Mouse (Mus musculus) stomach, postnatal 0 days (tissue): ENCODE measurements around the gene Xrcc6. TPM values are rescaled to one million over a fixed set of nuclear protein-coding genes. Genes with fewer than 3 reads are reported as not detected.
"Not testable (repeated sequence)": the region's sequence is repeated elsewhere in the genome, so short reads cannot be mapped to it uniquely, and the experiment has no call there.

Experiments used
- ATAC-seq: fragments of 200-750 bp; cut with Nextera tagmentation; 2 replicates; pipeline ENCODE4 v1.8.0; 2017; ENCODE audit not compliant: low FRiP score, low TSS enrichment
- DNase-seq: peaks from one replicate; pipeline ENCODE4 v3.0.0-alpha.2; 2016; ENCODE audit warnings: low spot score
- H3K27ac ChIP-seq: fragments of 300-500 bp; sonication (generic); replicated peaks from 2 replicates; pipeline ENCODE4 v1.5.1; 2014; ENCODE audit warnings: mild to moderate bottlenecking, control low read depth
- H3K27me3 ChIP-seq: fragments of 300-500 bp; sonication (generic); 2 replicates; pipeline ENCODE4 v1.6.1; 2014; ENCODE audit warnings: low read length; ENCODE audit not compliant: control insufficient read depth, insufficient read depth
- H3K36me3 ChIP-seq: fragments of 300-500 bp; sonication (generic); 2 replicates; pipeline ENCODE4 v1.6.1; 2014; ENCODE audit warnings: low read length, mixed read lengths; ENCODE audit not compliant: control insufficient read depth, insufficient read depth
- H3K4me1 ChIP-seq: fragments of 300-500 bp; sonication (generic); replicated peaks from 2 replicates; pipeline ENCODE4 v1.6.1; 2014; ENCODE audit warnings: antibody characterized with exemption; ENCODE audit not compliant: control insufficient read depth, insufficient read depth
- H3K4me2 ChIP-seq: fragments of 300-500 bp; sonication (generic); replicated peaks from 2 replicates; pipeline ENCODE4 v1.6.1; 2014; ENCODE audit warnings: low read depth, mild to moderate bottlenecking, control low read depth, moderate library complexity
- H3K4me3 ChIP-seq: fragments of 300-500 bp; sonication (generic); 2 replicates; pipeline ENCODE4 v1.5.1; 2014; ENCODE audit warnings: low read depth, low read length, control low read depth
- H3K9ac ChIP-seq: fragments of 300-500 bp; sonication (generic); 2 replicates; pipeline ENCODE4 v1.6.1; 2014; ENCODE audit warnings: mild to moderate bottlenecking, low read length, control low read depth, mixed read lengths
- H3K9me3 ChIP-seq: fragments of 300-500 bp; sonication (generic); 2 replicates; pipeline ENCODE4 v1.6.1; 2016; ENCODE audit warnings: low read length; ENCODE audit not compliant: control insufficient read depth
- CTCF ChIP-seq: IDR thresholded peaks from 2 replicates; pipeline ENCODE4 v1.5.1; 2016; ENCODE audit warnings: antibody characterized with exemption, low read depth, mild to moderate bottlenecking, moderate library complexity
- EP300 ChIP-seq: optimal IDR thresholded peaks from 2 replicates; pipeline ENCODE3; 2016; ENCODE audit warnings: antibody characterized with exemption
- WGBS: fragments of 180-500 bp; shearing (Covaris S2); extraction: QIAGEN DNeasy Blood & Tissue Kit; methylation state at CpG from one replicate; pipeline ENCODE4 v1.1.7; 2014; 5-methylcytosine and 5-hydroxymethylcytosine counted together
- polyA plus RNA-seq: library from polyadenylated mRNA; unstranded; fragments of >200 nt; fragmentation: Nextera tagmentation; extraction: Ambion mirVana; gene quantifications from 2 replicates; pipeline ENCODE4 v1.2.1, GENCODE M21; 2015

The Xrcc6 gene
- polyA plus RNA-seq, 1 experiment from 2014 or later = 30.4 TPM

DNA sequence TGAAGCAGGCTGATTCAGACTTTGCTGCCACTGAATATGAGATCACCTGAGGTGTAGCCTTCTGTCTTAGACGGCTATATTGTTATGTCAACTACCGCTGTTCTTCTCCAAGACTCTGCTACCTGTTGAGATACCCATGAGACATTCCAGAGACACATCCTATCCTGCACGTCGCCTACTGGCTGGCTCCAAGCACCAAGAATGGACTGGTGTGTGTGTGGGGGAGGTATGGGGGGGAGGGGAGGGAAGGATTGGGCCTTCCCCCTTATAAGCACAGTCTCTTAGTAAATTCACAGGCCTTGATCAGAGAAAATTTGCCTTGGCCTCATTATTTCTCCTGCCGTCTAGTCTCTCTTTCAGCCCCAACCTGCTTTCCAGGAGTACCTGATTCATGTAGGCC lies 19.8 kb upstream of the Xrcc6 start:
- H3K27ac ChIP-seq = no peak overlapping the region
- no peak for TF ChIP-seq EP300
- no peak for TF ChIP-seq CTCF
- no peaks in the 10 kb centered on the region for H3K27me3 ChIP-seq
- H3K4me2 ChIP-seq = no peak overlapping the region
- H3K9ac ChIP-seq = no peak overlapping the region
- H3K36me3 ChIP-seq = no peaks in the 10 kb centered on the region
- H3K4me3 ChIP-seq = no peak overlapping the region
- DNase-seq (no peak), ATAC-seq (no peak)
- no peaks in the 10 kb centered on the region for H3K4me1 ChIP-seq
- H3K9me3 ChIP-seq = no peaks in the 10 kb centered on the region
- 87% methylated on average over 5 of the region's 5 CpGs for WGBS

DNA sequence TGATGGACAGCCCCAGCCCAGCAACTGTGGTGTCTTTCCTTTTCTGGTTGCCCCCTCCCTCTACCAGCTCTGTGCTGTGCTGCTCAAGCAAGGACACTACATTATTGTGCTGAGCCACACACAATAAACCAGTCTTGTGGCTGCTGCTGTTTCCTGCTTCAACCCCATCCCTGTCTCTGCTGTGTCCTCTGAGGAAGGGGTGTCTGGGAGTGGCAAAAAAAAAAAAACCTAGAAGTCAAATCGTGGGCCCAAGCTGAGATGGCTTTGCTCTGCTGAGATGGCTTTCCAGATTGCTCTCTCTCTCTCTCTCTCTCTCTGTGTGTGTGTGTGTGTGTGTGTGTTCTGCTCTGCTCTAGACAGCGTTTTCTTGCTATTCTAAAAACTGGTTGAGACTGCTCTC lies 19.2 kb upstream of the Xrcc6 start:
- H3K4me2 ChIP-seq = no peak overlapping the region
- no peaks in the 10 kb centered on the region for H3K4me1 ChIP-seq
- no peaks in the 10 kb centered on the region for H3K9me3 ChIP-seq
- ATAC-seq (no peak), DNase-seq (no peak)
- no peak overlapping the region for H3K4me3 ChIP-seq
- H3K27ac ChIP-seq = no peak overlapping the region
- no peak overlapping the region for H3K9ac ChIP-seq
- TF ChIP-seq EP300 (no peak), CTCF (no peak)
- no peaks in the 10 kb centered on the region for H3K36me3 ChIP-seq
- 45% methylated on average over 2 of the region's 2 CpGs for WGBS
- H3K27me3 ChIP-seq = no peaks in the 10 kb centered on the region

DNA sequence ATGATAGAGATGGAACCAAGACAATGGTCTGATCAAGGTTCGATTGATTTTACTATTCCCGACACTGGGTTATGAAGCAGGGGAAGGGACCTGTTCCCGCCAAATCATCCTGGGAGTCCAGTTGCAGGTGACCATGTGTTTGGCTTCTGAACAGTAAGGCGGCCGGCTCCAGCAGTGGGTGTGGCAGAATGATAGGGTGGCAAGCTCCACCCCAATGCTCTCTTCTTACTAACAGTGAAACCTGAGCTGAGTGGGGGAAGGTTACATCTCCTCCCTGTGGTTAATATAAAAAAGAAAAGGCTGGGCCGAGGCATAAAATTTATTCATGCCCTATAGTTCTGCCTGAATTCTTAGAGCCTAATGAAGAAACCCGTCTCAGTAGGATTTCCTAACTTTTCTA lies 18.5 kb upstream of the Xrcc6 start:
- Histone ChIP-seq H3K27me3 (no peaks in the 10 kb centered on the region), H3K36me3 (no peaks in the 10 kb centered on the region), H3K4me1 (no peaks in the 10 kb centered on the region), H3K4me2 (no peak overlapping the region), H3K27ac (no peak overlapping the region), H3K9ac (no peak overlapping the region), H3K4me3 (no peak overlapping the region), H3K9me3 (no peaks in the 10 kb centered on the region)
- 44% methylated on average over 7 of the region's 7 CpGs for WGBS
- DNase-seq = peak; percentile 56
- no peak for ATAC-seq
- no peak for TF ChIP-seq EP300

DNA sequence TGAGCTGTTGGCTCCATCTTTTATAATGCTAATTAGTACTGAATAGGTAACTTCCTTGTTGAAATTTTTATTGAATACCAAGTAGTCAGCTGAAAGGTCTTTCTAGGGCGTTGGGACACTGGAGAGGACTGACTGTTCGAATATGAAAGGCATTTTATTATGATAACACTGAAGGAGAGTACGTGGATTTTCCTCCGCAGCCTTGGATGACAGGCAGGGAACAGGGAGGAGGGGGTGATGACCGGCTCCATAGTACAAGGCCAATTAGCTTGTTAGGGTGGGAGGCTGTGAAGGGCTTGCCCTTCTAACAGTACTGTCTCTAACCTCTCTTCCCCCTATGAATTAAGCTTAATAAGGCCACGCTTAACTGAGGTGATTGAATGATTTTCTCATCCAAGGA lies 18.0 kb upstream of the Xrcc6 start:
- not testable (repeated sequence) for H3K27me3 ChIP-seq, H3K4me1 ChIP-seq, H3K9me3 ChIP-seq, H3K36me3 ChIP-seq, H3K4me3 ChIP-seq, H3K27ac ChIP-seq, DNase-seq, H3K9ac ChIP-seq, H3K4me2 ChIP-seq, ATAC-seq
- 74% methylated on average over 6 of the region's 6 CpGs for WGBS

DNA sequence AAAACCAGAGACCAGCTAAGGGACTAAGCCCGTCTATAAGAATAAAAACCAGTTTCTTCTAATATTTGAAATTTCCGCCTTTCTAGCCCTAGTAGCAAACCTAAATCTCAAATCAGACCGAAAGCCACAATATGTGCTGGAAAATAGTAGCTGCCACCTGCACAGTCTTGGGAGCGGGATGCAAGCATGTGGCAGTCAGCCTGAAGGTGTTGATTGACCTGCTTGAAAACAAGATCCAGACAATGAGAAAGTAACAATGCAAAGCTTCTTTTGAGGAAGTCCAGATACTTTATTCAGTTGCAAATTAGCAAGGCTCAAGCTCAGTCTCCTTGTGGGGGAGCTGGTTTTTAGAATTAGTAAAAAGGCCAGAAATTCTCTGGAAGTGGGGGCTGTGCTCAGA lies 17.1 kb upstream of the Xrcc6 start:
- not testable (repeated sequence) for H3K36me3 ChIP-seq, H3K27me3 ChIP-seq, H3K4me3 ChIP-seq, H3K9me3 ChIP-seq, H3K4me1 ChIP-seq, H3K27ac ChIP-seq, ATAC-seq, DNase-seq, H3K9ac ChIP-seq, H3K4me2 ChIP-seq
- 93% methylated on average over 4 of the region's 4 CpGs for WGBS

DNA sequence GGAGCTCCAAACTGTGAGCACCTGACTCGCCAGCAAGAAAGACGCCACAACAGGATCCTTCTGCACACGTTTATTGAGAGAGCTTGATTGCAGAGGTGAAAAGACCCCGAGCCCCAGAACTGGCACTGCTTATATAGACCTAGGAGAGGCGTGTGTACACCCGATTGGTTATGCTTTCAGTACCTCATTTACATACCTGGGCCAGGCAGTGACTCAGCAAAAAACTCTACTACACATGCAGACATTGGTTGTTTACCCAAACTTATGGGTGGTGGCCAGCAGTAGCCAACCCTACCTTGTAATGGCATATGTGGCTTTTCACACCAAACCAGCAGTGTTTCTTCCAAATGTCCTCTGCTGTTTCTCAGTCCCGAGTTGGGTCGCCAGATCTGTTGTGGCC lies 12.5 kb upstream of the Xrcc6 start:
- 95% methylated on average over 8 of the region's 8 CpGs for whole genome bisulfite sequencing
- not testable (repeated sequence) for H3K27ac ChIP-seq, H3K36me3 ChIP-seq, H3K9me3 ChIP-seq, ATAC-seq, H3K27me3 ChIP-seq, H3K4me2 ChIP-seq, H3K4me3 ChIP-seq, H3K4me1 ChIP-seq, H3K9ac ChIP-seq, DNase-seq

DNA sequence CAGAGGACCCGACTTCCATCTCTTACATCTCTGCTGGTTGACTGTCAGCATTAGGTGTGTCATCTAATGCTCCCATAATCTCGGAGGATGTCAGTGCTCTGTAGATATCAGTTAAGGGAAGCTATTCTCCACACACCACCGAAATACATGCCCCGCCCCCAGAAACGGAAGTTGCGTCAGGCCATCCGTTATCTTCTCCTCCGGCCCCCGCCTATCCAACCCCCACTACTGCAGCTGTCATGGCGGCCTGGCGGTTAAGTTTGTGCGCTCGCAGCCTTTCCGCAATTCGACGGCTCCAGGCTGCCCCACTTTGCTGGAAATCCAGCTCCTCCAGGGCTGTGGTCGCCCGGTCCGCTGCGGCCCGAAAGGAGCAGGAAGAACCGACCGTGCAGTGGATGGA lies 7.3 kb upstream of the Xrcc6 start, which contains the start of gene 1700029P11Rik:
Gene 1700029P11Rik, plus strand, starts transcription at position 220 of the 400 bp plus-strand sequence.
- no peaks in the 10 kb centered on the region for H3K36me3 ChIP-seq
- ATAC-seq = no peak
- H3K4me3 ChIP-seq = no peak within 1 kb of the TSS
- 94% methylated on average over 23 of the region's 23 CpGs for WGBS
- no peaks in the 10 kb centered on the region for H3K9me3 ChIP-seq
- no peak for DNase-seq
- TF ChIP-seq EP300 (no peak), CTCF (no peak)
- no peaks in the 10 kb centered on the region for H3K4me1 ChIP-seq
- no peak within 1 kb of the TSS for H3K9ac ChIP-seq
- no peaks in the 10 kb centered on the region for H3K27me3 ChIP-seq
- H3K27ac ChIP-seq = no peak within 1 kb of the TSS
- H3K4me2 ChIP-seq = no peak within 1 kb of the TSS
